Mouse (Mus musculus) liver, embryonic 14.5 days (tissue): ENCODE measurements around the gene Clint1. TPM values are rescaled to one million over a fixed set of nuclear protein-coding genes. Genes with fewer than 3 reads are reported as not detected.
A peak's percentile ranks its signal among the peaks of the same experiment; 100 is the strongest.

Source experiments
- ATAC-seq: fragments of 200-750 bp; cut with Nextera tagmentation; 2 replicates; pipeline ENCODE4 v1.8.0; 2017; ENCODE audit warnings: moderate number of reproducible peaks, mild to moderate bottlenecking, moderate library complexity; ENCODE audit not compliant: insufficient read depth
- DNase-seq, 3 experiments: peaks; one replicate each; pipeline ENCODE4 v3.0.0-alpha.2; 2012 to 2013; ENCODE audit warnings: low read depth in 3 of 3, low spot score in 3 of 3
- H3K27ac ChIP-seq: fragments of 300-500 bp; sonication (generic); 2 replicates; pipeline ENCODE4 v1.5.1; 2014; ENCODE audit warnings: moderate library complexity, mild to moderate bottlenecking, control low read depth, inconsistent platforms
- H3K27me3 ChIP-seq: fragments of 300-500 bp; sonication (generic); 2 replicates; pipeline ENCODE4 v1.6.1; 2014; ENCODE audit warnings: mild to moderate bottlenecking, low read length, moderate library complexity; ENCODE audit not compliant: control insufficient read depth, insufficient read depth
- H3K36me3 ChIP-seq: fragments of 300-500 bp; sonication (generic); replicated peaks from 2 replicates; pipeline ENCODE4 v1.6.1; 2014; ENCODE audit warnings: low read depth; ENCODE audit not compliant: control insufficient read depth, insufficient read depth
- H3K4me1 ChIP-seq, 2 experiments: fragments of 200-500 bp in 1 of 2; fragments of 300-500 bp in 1 of 2; sonication (generic) in 1 of 2; replicated peaks; 2 replicates each; pipeline ENCODE4 v1.6.1; 2012 to 2014; ENCODE audit warnings: antibody characterized with exemption in 1 of 2, inconsistent platforms in 1 of 2, low read length in 1 of 2; ENCODE audit not compliant: control insufficient read depth in 2 of 2, insufficient read depth in 2 of 2
- H3K4me2 ChIP-seq: fragments of 300-500 bp; sonication (generic); 2 replicates; pipeline ENCODE4 v1.6.1; 2014; ENCODE audit warnings: low read depth, mild to moderate bottlenecking, control low read depth, moderate library complexity
- H3K4me3 ChIP-seq, 2 experiments: fragments of 200-500 bp in 1 of 2; fragments of 300-500 bp in 1 of 2; sonication (generic) in 1 of 2; 2 replicates each; pipeline ENCODE4 v1.5.1; 2012 to 2014; ENCODE audit warnings: low read depth in 2 of 2, low read length in 2 of 2, mild to moderate bottlenecking in 2 of 2, control low read depth in 1 of 2, inconsistent platforms in 1 of 2, moderate library complexity in 1 of 2; ENCODE audit not compliant: insufficient read depth in 1 of 2
- H3K9ac ChIP-seq: fragments of 300-500 bp; sonication (generic); replicated peaks from 2 replicates; pipeline ENCODE4 v1.6.1; 2014; ENCODE audit warnings: mild to moderate bottlenecking, control low read depth, moderate library complexity
- H3K9me3 ChIP-seq: fragments of 300-500 bp; sonication (generic); 2 replicates; pipeline ENCODE4 v1.6.1; 2016; ENCODE audit warnings: low read length, mixed read lengths; ENCODE audit not compliant: control insufficient read depth
- CTCF ChIP-seq: IDR thresholded peaks from 2 replicates; pipeline ENCODE4 v1.5.1; 2016; ENCODE audit warnings: antibody characterized with exemption, low read depth, control low read depth
- EP300 ChIP-seq: IDR thresholded peaks from 2 replicates; pipeline ENCODE4 v1.6.1; 2016; ENCODE audit warnings: antibody characterized with exemption, low read depth
- WGBS: fragments of 180-500 bp; shearing (Covaris S2); extraction: QIAGEN DNeasy Blood & Tissue Kit; methylation state at CpG from one replicate; pipeline ENCODE4 v1.1.7; 2014; ENCODE audit not compliant: insufficient replicate concordance; 5-methylcytosine and 5-hydroxymethylcytosine counted together
- microRNA-seq: library from miRNA; unstranded; fragments of <30 nt; microRNA quantifications from one replicate; pipeline ENCODE4, GENCODE M21; 2016
- polyA plus RNA-seq, 2 experiments: library from polyadenylated mRNA; depleted of rRNA in 1 of 2; stranded (reverse) in 1 of 2; unstranded in 1 of 2; fragments of >200 nt; fragmentation: Nextera tagmentation in 1 of 2; extraction: Ambion mirVana in 1 of 2; gene quantifications; 2 replicates each; pipeline versions ENCODE4 v1.2.1 to v1.2.3; 2012 to 2014

The Clint1 gene
- polyA plus RNA-seq, 2 experiments = 41.6 to 46.0 TPM

- 69% methylated on average over 4 of the region's 4 CpGs for WGBS
- Histone ChIP-seq H3K9me3 (no peaks in the 10 kb centered on the region), H3K4me1 (peaks cover 5 to 8% of the 10 kb centered on the region in 2 experiments), H3K27me3 (no peaks in the 10 kb centered on the region), H3K27ac (no peak overlapping the region), H3K36me3 (peaks cover 7% of the 10 kb centered on the region), H3K4me3 (no peak overlapping the region), H3K9ac (no peak overlapping the region), H3K4me2 (no peak overlapping the region)
- DNase-seq (no peak), ATAC-seq (no peak)
- TF ChIP-seq EP300 = no peak
- no peak for TF ChIP-seq CTCF
Measured at GRCm38 (mm10) chr11:45946796-45947195, 94.9 kb downstream of the Clint1 start.

GRCm38 (mm10) chr11:45947491-45947890 is 95.6 kb downstream of the Clint1 start:
- Histone ChIP-seq H3K4me2 (no peak overlapping the region), H3K9me3 (no peaks in the 10 kb centered on the region), H3K36me3 (peaks cover 7% of the 10 kb centered on the region), H3K27me3 (no peaks in the 10 kb centered on the region), H3K4me1 (peaks cover 5 to 8% of the 10 kb centered on the region in 2 experiments), H3K4me3 (no peak overlapping the region), H3K27ac (no peak overlapping the region), H3K9ac (no peak overlapping the region)
- 50% methylated on average over 2 of the region's 2 CpGs for WGBS
- ATAC-seq (no peak), DNase-seq (no peak)
- TF ChIP-seq CTCF (no peak), EP300 (no peak)

- Histone ChIP-seq H3K4me3 (peak within 1 kb of the TSS; percentile 84 to 95), H3K27me3 (no peaks in the 10 kb centered on the region), H3K4me1 (peaks cover 2 to 8% of the 10 kb centered on the region in 2 experiments), H3K36me3 (no peaks in the 10 kb centered on the region), H3K9ac (peak within 1 kb of the TSS; percentile 63), H3K9me3 (no peaks in the 10 kb centered on the region), H3K4me2 (peak within 1 kb of the TSS; percentile 79), H3K27ac (no peak within 1 kb of the TSS)
- under 1% methylated on average over 32 of the region's 32 CpGs for WGBS
- ATAC-seq = peak; percentile 99
- DNase-seq = peak; percentile 84 to 89 (median 85)
- no peak for TF ChIP-seq EP300
- TF ChIP-seq CTCF = 0 out of 2 replicates have a peak, but pooled peaks have one; percentile 10
Measured at GRCm38 (mm10) chr11:45955127-45955627, 103.3 kb downstream of the Clint1 start, which contains the start of gene Thg1l. Thg1l (minus strand) TSS chr11:45955494.

- Histone ChIP-seq H3K27me3 (no peaks in the 10 kb centered on the region), H3K4me3 (no peak overlapping the region), H3K4me2 (no peak overlapping the region), H3K4me1 (peaks cover 2 to 3% of the 10 kb centered on the region in 2 experiments; a peak in 2 of 4 replicates), H3K36me3 (no peaks in the 10 kb centered on the region), H3K9me3 (no peaks in the 10 kb centered on the region), H3K27ac (no peak overlapping the region), H3K9ac (no peak overlapping the region)
- DNase-seq = peak in 1 of 3 experiments; percentile 36
- no peak for ATAC-seq
- TF ChIP-seq EP300 = no peak
- peak; percentile 38; the same call in 1 of the 2 replicates for TF ChIP-seq CTCF
- WGBS = 60% methylated on average over 3 of the region's 3 CpGs
Measured at GRCm38 (mm10) chr11:45959598-45959997, 107.7 kb downstream of the Clint1 start.

GRCm38 (mm10) chr11:45960003-45960402 is 108.2 kb downstream of the Clint1 start:
- no peak overlapping the region for H3K4me3 ChIP-seq
- no peaks in the 10 kb centered on the region for H3K4me1 ChIP-seq
- 67% methylated on average over 5 of the region's 5 CpGs for WGBS
- H3K36me3 ChIP-seq = no peaks in the 10 kb centered on the region
- no peak overlapping the region for H3K4me2 ChIP-seq
- ATAC-seq (no peak), DNase-seq (no peak)
- no peaks in the 10 kb centered on the region for H3K27me3 ChIP-seq
- no peak overlapping the region for H3K27ac ChIP-seq
- H3K9me3 ChIP-seq = no peaks in the 10 kb centered on the region
- no peak overlapping the region for H3K9ac ChIP-seq
- TF ChIP-seq CTCF (peak; percentile 52), EP300 (no peak)

Small RNA genes lying within 50 kb of the gene (microRNA-seq; reads per million reads assigned to microRNA genes)
- not detected for gene Gm22751

Other genes with a start within 250 kb of the Clint1 start
- 2.5 and 2.6 TPM in 2 replicates for gene Lsm11, start 92.9 kb downstream of the Clint1 start, polyA plus RNA-seq (2012; rRNA removed)
- 3.4 TPM in 2 replicates for gene Lsm11, start 92.9 kb downstream of the Clint1 start, polyA plus RNA-seq (2014; fragmentation: Nextera tagmentation; extraction: Ambion mirVana)
- 5.9 and 8.7 TPM in 2 replicates for gene Thg1l, start 103.4 kb downstream of the Clint1 start, polyA plus RNA-seq (2012; rRNA removed)
- gene Thg1l, start 103.4 kb downstream of the Clint1 start, polyA plus RNA-seq (2014; fragmentation: Nextera tagmentation; extraction: Ambion mirVana) = 6.3 and 6.5 TPM in 2 replicates
- gene Sox30, start 128.3 kb downstream of the Clint1 start, polyA plus RNA-seq (2012; rRNA removed) = 0.02 TPM in 2 replicates
- not detected in 2 replicates for gene Sox30, start 128.3 kb downstream of the Clint1 start, polyA plus RNA-seq (2014; fragmentation: Nextera tagmentation; extraction: Ambion mirVana)
- 2.6 and 2.8 TPM in 2 replicates for gene Gm12166, start 200.3 kb downstream of the Clint1 start, polyA plus RNA-seq (2012; rRNA removed)
- 4.1 and 4.7 TPM in 2 replicates for gene Gm12166, start 200.3 kb downstream of the Clint1 start, polyA plus RNA-seq (2014; fragmentation: Nextera tagmentation; extraction: Ambion mirVana)
- 1.1 and 1.2 TPM in 2 replicates for gene Adam19, start 203.9 kb downstream of the Clint1 start, polyA plus RNA-seq (2012; rRNA removed)
- 0.60 and 0.69 TPM in 2 replicates for gene Adam19, start 203.9 kb downstream of the Clint1 start, polyA plus RNA-seq (2014; fragmentation: Nextera tagmentation; extraction: Ambion mirVana)